Mouse (Mus musculus) MEL (cell line): ENCODE measurements around the gene Dctn1. TPM values are rescaled to one million over a fixed set of nuclear protein-coding genes. Genes with fewer than 3 reads are reported as not detected.
"Not testable (repeated sequence)": the region's sequence is repeated elsewhere in the genome, so short reads cannot be mapped to it uniquely, and the experiment has no call there.

ENCODE experiments used
- DNase-seq: peaks from one replicate; pipeline ENCODE4 v3.0.0; 2011; ENCODE audit warnings: low read depth, low spot score
- H3K27ac ChIP-seq: 2 replicates; pipeline ENCODE4 v1.5.1; 2012; ENCODE audit warnings: low read depth, mild to moderate bottlenecking, control low read depth, low read length, moderate library complexity; ENCODE audit not compliant: control insufficient read depth
- H3K27me3 ChIP-seq, 2 experiments: fragments of 150-350 bp in 1 of 2; sonication (generic) in 1 of 2; 2 replicates each; pipeline ENCODE4 v1.6.1; 2012; ENCODE audit warnings: low read length in 2 of 2, mild to moderate bottlenecking in 2 of 2, improper control_type of control experiment in 1 of 2, moderate library complexity in 1 of 2; ENCODE audit not compliant: insufficient read depth in 2 of 2, control insufficient read depth in 1 of 2
- H3K36me3 ChIP-seq, 2 experiments: 2 replicates each; pipeline ENCODE4 v1.6.1; 2012 to 2014; ENCODE audit warnings: low read length in 2 of 2, improper control_type of control experiment in 1 of 2, inconsistent platforms in 1 of 2, mild to moderate bottlenecking in 1 of 2; ENCODE audit not compliant: insufficient read depth in 2 of 2, control insufficient read depth in 1 of 2
- H3K4me1 ChIP-seq, 2 experiments: fragments of 150-350 bp in 1 of 2; sonication (generic) in 1 of 2; 2 replicates each; pipeline ENCODE4 v1.6.1; 2012; ENCODE audit warnings: low read length in 2 of 2, improper control_type of control experiment in 1 of 2, mild to moderate bottlenecking in 1 of 2; ENCODE audit not compliant: insufficient read depth in 2 of 2, control insufficient read depth in 1 of 2
- H3K4me3 ChIP-seq, 2 experiments: fragments of 150-350 bp in 1 of 2; sonication (generic) in 1 of 2; 2 replicates each; pipeline ENCODE4 v1.5.1; 2012; ENCODE audit warnings: low read depth in 2 of 2, low read length in 2 of 2, mild to moderate bottlenecking in 2 of 2, moderate library complexity in 2 of 2, control low read depth in 1 of 2, improper control_type of control experiment in 1 of 2; ENCODE audit not compliant: control insufficient read depth in 1 of 2, insufficient read depth in 1 of 2
- H3K79me2 ChIP-seq: 2 replicates; pipeline ENCODE4 v1.6.1; 2012; ENCODE audit warnings: mild to moderate bottlenecking, low read length, moderate library complexity; ENCODE audit not compliant: control insufficient read depth, poor library complexity, insufficient read depth
- H3K9ac ChIP-seq: 2 replicates; pipeline ENCODE4 v1.6.1; 2012; ENCODE audit warnings: low read depth, mild to moderate bottlenecking, control low read depth, low read length, moderate library complexity; ENCODE audit not compliant: control insufficient read depth, poor library complexity, severe bottlenecking
- H3K9me3 ChIP-seq: fragments of 150-350 bp; sonication (generic); replicated peaks from 2 replicates; pipeline ENCODE4 v1.6.1; 2012; ENCODE audit warnings: mild to moderate bottlenecking, low read length, improper control_type of control experiment, moderate library complexity; ENCODE audit not compliant: insufficient read depth
- CHD1 ChIP-seq: IDR thresholded peaks from 2 replicates; pipeline ENCODE4 v1.6.1; 2012; ENCODE audit warnings: low read depth, mild to moderate bottlenecking, inconsistent platforms, low read length, improper control_type of control experiment
- CTCF ChIP-seq, 3 experiments: IDR thresholded peaks in 2 of 3; conservative IDR thresholded peaks in 1 of 3; 2 replicates each; pipeline ENCODE4 v1.5.1; 2011 to 2012; ENCODE audit warnings: low read length in 3 of 3, low read depth in 2 of 3, mild to moderate bottlenecking in 2 of 3, improper control_type of control experiment in 1 of 3, inconsistent platforms in 1 of 3, mixed read lengths in 1 of 3, moderate library complexity in 1 of 3; ENCODE audit not compliant: control insufficient read depth in 1 of 3, insufficient read depth in 1 of 3, poor library complexity in 1 of 3, severe bottlenecking in 1 of 3
- EP300 ChIP-seq, 2 experiments: IDR thresholded peaks; 2 replicates each; pipeline ENCODE4 v1.6.1; 2011; ENCODE audit warnings: improper control_type of control experiment in 2 of 2, low read length in 2 of 2, low read depth in 1 of 2, mild to moderate bottlenecking in 1 of 2
- ETS1 ChIP-seq: IDR thresholded peaks from 2 replicates; pipeline ENCODE4 v1.6.1; 2012; ENCODE audit warnings: low read depth, mild to moderate bottlenecking, inconsistent platforms, low read length, improper control_type of control experiment, moderate library complexity
- JUND ChIP-seq: IDR thresholded peaks from 2 replicates; pipeline ENCODE4 v1.6.1; 2011; ENCODE audit warnings: low read depth, mild to moderate bottlenecking, improper control_type of control experiment, low read length
- KAT2A ChIP-seq: conservative IDR thresholded peaks from 2 replicates; pipeline ENCODE4 v1.6.1; 2012; ENCODE audit warnings: low read depth, low read length, improper control_type of control experiment, inconsistent platforms
- MAX ChIP-seq: IDR thresholded peaks from 2 replicates; pipeline ENCODE4 v1.6.1; 2011; ENCODE audit warnings: low read length, improper control_type of control experiment
- MYB ChIP-seq: IDR thresholded peaks from 2 replicates; pipeline ENCODE4 v1.6.1; 2011; ENCODE audit warnings: mild to moderate bottlenecking, low read depth, low read length, improper control_type of control experiment
- MYC ChIP-seq: IDR thresholded peaks from 2 replicates; pipeline ENCODE4 v1.6.1; 2011; ENCODE audit warnings: low read depth, mild to moderate bottlenecking, low read length, improper control_type of control experiment, moderate library complexity
- NRF1 ChIP-seq: IDR thresholded peaks from 2 replicates; pipeline ENCODE4 v1.6.1; 2014; ENCODE audit warnings: low read depth, mild to moderate bottlenecking, inconsistent platforms, low read length, improper control_type of control experiment, moderate library complexity; ENCODE audit not compliant: poor library complexity, insufficient read depth, severe bottlenecking
- POLR2A ChIP-seq, 2 experiments: IDR thresholded peaks; 2 replicates each; pipeline ENCODE4 v1.6.1; 2011 to 2012; ENCODE audit warnings: low read length in 2 of 2, mild to moderate bottlenecking in 2 of 2, control low read depth in 1 of 2, improper control_type of control experiment in 1 of 2, low read depth in 1 of 2, moderate library complexity in 1 of 2; ENCODE audit not compliant: control insufficient read depth in 1 of 2, insufficient read depth in 1 of 2, poor library complexity in 1 of 2
- RAD21 ChIP-seq: IDR thresholded peaks from 2 replicates; pipeline ENCODE4 v1.6.1; 2011; ENCODE audit warnings: mild to moderate bottlenecking, low read depth, low read length, improper control_type of control experiment
- RCOR1 ChIP-seq: IDR thresholded peaks from 2 replicates; pipeline ENCODE4 v1.6.1; 2012; ENCODE audit warnings: low read depth, mild to moderate bottlenecking, inconsistent platforms, low read length, improper control_type of control experiment
- SIN3A ChIP-seq: IDR thresholded peaks from 2 replicates; pipeline ENCODE4 v1.6.1; 2012; ENCODE audit warnings: low read length, improper control_type of control experiment, inconsistent platforms
- SMC3 ChIP-seq: IDR thresholded peaks from 2 replicates; pipeline ENCODE4 v1.6.1; 2011; ENCODE audit warnings: low read depth, low read length, improper control_type of control experiment
- TCF12 ChIP-seq: IDR thresholded peaks from 2 replicates; pipeline ENCODE4 v1.6.1; 2014; ENCODE audit warnings: low read depth, mild to moderate bottlenecking, inconsistent platforms, low read length, improper control_type of control experiment, moderate library complexity
- ZC3H11A ChIP-seq: IDR thresholded peaks from 2 replicates; pipeline ENCODE4 v1.6.1; 2012; ENCODE audit warnings: low read depth, mild to moderate bottlenecking, inconsistent platforms, low read length, improper control_type of control experiment
- ZKSCAN1 ChIP-seq: IDR thresholded peaks from 2 replicates; pipeline ENCODE4 v1.6.1; 2012; ENCODE audit warnings: low read depth, mild to moderate bottlenecking, inconsistent platforms, low read length, improper control_type of control experiment, moderate library complexity
- ZMIZ1 ChIP-seq: IDR thresholded peaks from 2 replicates; pipeline ENCODE4 v1.6.1; 2012; ENCODE audit warnings: low read depth, mild to moderate bottlenecking, inconsistent platforms, low read length, improper control_type of control experiment, moderate library complexity
- ZNF384 ChIP-seq: IDR thresholded peaks from 2 replicates; pipeline ENCODE4 v1.6.1; 2012; ENCODE audit warnings: low read depth, mild to moderate bottlenecking, inconsistent platforms, low read length, improper control_type of control experiment
- polyA plus RNA-seq, 2 experiments: library from polyadenylated mRNA; stranded (reverse) in 1 of 2; unstranded in 1 of 2; fragments of >175 nt in 1 of 2; fragments of >200 nt in 1 of 2; gene quantifications; 2 replicates each; pipeline versions ENCODE4 v1.2.1 to v1.2.4; 2012; ENCODE audit warnings: low replicate concordance in 2 of 2, low read depth in 1 of 2; ENCODE audit not compliant: insufficient read length in 2 of 2, insufficient read depth in 1 of 2, missing spikeins in 1 of 2
- total RNA-seq: library from RNA; depleted of rRNA; stranded (reverse); fragments of 300-350 nt; gene quantifications from 2 replicates; pipeline ENCODE4 v1.2.3, GENCODE M21; 2012

The Dctn1 gene
- total and polyA plus RNA-seq, 3 experiments, result 23.3 to 81.9 TPM; not detected in 1

GRCm38 (mm10) chr6:83156259-83156684 lies 9.4 kb upstream of the Dctn1 start, which contains the start of the genes Wdr54 and 1700003E16Rik (continued):
- TF ChIP-seq MAX (peak; percentile 73), KAT2A (no peak), MYB (no peak), SIN3A (peak; percentile 89), TCF12 (0 out of 2 replicates have a peak, but pooled peaks have one; percentile 39), ZMIZ1 (no peak), MYC (no peak), CTCF (IDR thresholded peaks at IDR 0.05 in 2 of 3, conservative IDR thresholded peaks at IDR 0.05 in 1 of 3; ENCODE audit: control insufficient read depth in 1 of 3, insufficient read depth in 1 of 3, low read depth in 2 of 3, low read length in 3 of 3, poor library complexity in 1 of 3, severe bottlenecking in 1 of 3) (no peak), CHD1 (no peak), POLR2A (IDR thresholded peaks at IDR 0.05; ENCODE audit: control insufficient read depth in 1 of 2, insufficient read depth in 1 of 2, low read depth in 1 of 2, low read length in 2 of 2, poor library complexity in 1 of 2) (peak; percentile 28 to 50; a peak in 2 of 4 replicates)

- DNase-seq, result peak; percentile 80
- H3K4me3 ChIP-seq, H3K27me3 ChIP-seq, H3K79me2 ChIP-seq, H3K9ac ChIP-seq, H3K27ac ChIP-seq, H3K4me1 ChIP-seq, H3K36me3 ChIP-seq, H3K9me3 ChIP-seq: not testable (repeated sequence)
- TF ChIP-seq ZNF384 (peak; percentile 12; the same call in 1 of the 2 replicates), CTCF (IDR thresholded peaks at IDR 0.05 in 2 of 3, conservative IDR thresholded peaks at IDR 0.05 in 1 of 3; ENCODE audit: control insufficient read depth in 1 of 3, insufficient read depth in 1 of 3, low read depth in 2 of 3, low read length in 3 of 3, poor library complexity in 1 of 3, severe bottlenecking in 1 of 3) (peak; percentile 26 to 68 (median 31); a peak in 4 of 6 replicates), SMC3 (peak; percentile 79), ZC3H11A (peak; percentile 67), SIN3A (peak; percentile 42; the same call in 1 of the 2 replicates), RAD21 (peak; percentile 65), JUND (peak; percentile 96)
Observed at GRCm38 (mm10) chr6:83159456-83159855, 6.3 kb upstream of the Dctn1 start.

- Histone ChIP-seq H3K9ac (no peak overlapping the region), H3K27me3 (no peaks in the 10 kb centered on the region), H3K4me3 (no peak overlapping the region), H3K27ac (no peak overlapping the region), H3K9me3 (no peaks in the 10 kb centered on the region), H3K79me2 (peaks cover 8% of the 10 kb centered on the region), H3K4me1 (peaks cover 2 to 6% of the 10 kb centered on the region in 2 experiments; a peak in 3 of 4 replicates), H3K36me3 (peaks cover 0 to 4% of the 10 kb centered on the region in 2 experiments; a peak in 2 of 4 replicates)
- TF ChIP-seq CTCF (IDR thresholded peaks at IDR 0.05 in 2 of 3, conservative IDR thresholded peaks at IDR 0.05 in 1 of 3; ENCODE audit: control insufficient read depth in 1 of 3, insufficient read depth in 1 of 3, low read depth in 2 of 3, low read length in 3 of 3, poor library complexity in 1 of 3, severe bottlenecking in 1 of 3) (no peak), ETS1 (no peak), ZNF384 (no peak), EP300 (IDR thresholded peaks at IDR 0.05; ENCODE audit: low read depth in 1 of 2, low read length in 2 of 2) (no peak), NRF1 (no peak), ZKSCAN1 (no peak), RCOR1 (no peak), ZMIZ1 (no peak), KAT2A (no peak), ZC3H11A (no peak)
- DNase-seq, result no peak
Observed at GRCm38 (mm10) chr6:83161442-83161841, 4.3 kb upstream of the Dctn1 start.
